Mouse (Mus musculus) limb, embryonic 11.5 days (tissue): ENCODE results near the gene Pacsin3. TPM values are rescaled to one million over a fixed set of nuclear protein-coding genes. Genes with fewer than 3 reads are reported as not detected.

Experiments used
- polyA plus RNA-seq: library from polyadenylated mRNA; unstranded; fragments of >200 nt; fragmentation: Nextera tagmentation; extraction: Ambion mirVana; gene quantifications from 2 replicates; pipeline ENCODE4 v1.2.1, GENCODE M21; 2014

Gene Pacsin3
- polyA plus RNA-seq, 1 experiment from 2014 or later, result 29.5 TPM

Other genes with a start within 250 kb of the Pacsin3 start
- gene Rapsn, start 220.3 kb upstream of the Pacsin3 start, polyA plus RNA-seq, result 2.7 and 4.4 TPM in 2 replicates
- gene Psmc3, start 201.9 kb upstream of the Pacsin3 start, polyA plus RNA-seq, result 433 and 440 TPM in 2 replicates
- 27.1 and 29.8 TPM in 2 replicates for gene Slc39a13, start 185.5 kb upstream of the Pacsin3 start, polyA plus RNA-seq
- 1.9 and 2.4 TPM in 2 replicates for gene Spi1, start 173.6 kb upstream of the Pacsin3 start, polyA plus RNA-seq
- 0.11 and 0.29 TPM in 2 replicates for gene Mybpc3, start 137.8 kb upstream of the Pacsin3 start, polyA plus RNA-seq
- 6.8 and 8.1 TPM in 2 replicates for gene Madd, start 72.1 kb upstream of the Pacsin3 start, polyA plus RNA-seq
- gene Nr1h3, start 53.1 kb upstream of the Pacsin3 start, polyA plus RNA-seq, result 1.1 and 2.0 TPM in 2 replicates
- 32.0 and 33.2 TPM in 2 replicates for gene Acp2, start 53.1 kb upstream of the Pacsin3 start, polyA plus RNA-seq
- gene Ddb2, start 19.0 kb upstream of the Pacsin3 start, polyA plus RNA-seq, result 16.3 and 18.5 TPM in 2 replicates
- 89.4 and 100 TPM in 2 replicates for gene Arfgap2, start 9.0 kb downstream of the Pacsin3 start, polyA plus RNA-seq
- gene 1110051M20Rik, start 188.8 kb downstream of the Pacsin3 start, polyA plus RNA-seq, result 75.3 and 81.9 TPM in 2 replicates
- 5.3 and 5.4 TPM in 2 replicates for gene Lrp4, start 201.6 kb downstream of the Pacsin3 start, polyA plus RNA-seq